Mouse (Mus musculus) heart, postnatal 10 days (tissue): Measurements from ENCODE around the gene Pipox. TPM values are rescaled to one million over a fixed set of nuclear protein-coding genes. Genes with fewer than 3 reads are reported as not detected.

Source experiments
- DNase-seq, 2 experiments: peaks; one replicate each; pipeline ENCODE4 v3.0.0; 2021
- intact Hi-C: fragments of 180-260 bp; cut with DNase I; formaldehyde crosslinking; loops from one replicate; pipeline ENCODE4 v1.15.1; 2025
- total RNA-seq, 2 experiments: library from RNA; stranded (reverse); gene quantifications; 2 replicates each; pipeline ENCODE4 v1.2.3; 2021

The Pipox gene
- total RNA-seq, 2 experiments from 2014 or later = 1.2 to 1.4 TPM

GRCm38 (mm10) chr11:77885246-77885575 lies 8.7 kb downstream of the Pipox start:
- intact Hi-C loops = no loop called here
- no peak for DNase-seq

GRCm38 (mm10) chr11:77884524-77885245 lies 9.2 kb downstream of the Pipox start:
- DNase-seq = peak in 1 of 2 experiments; percentile 24

GRCm38 (mm10) chr11:77876760-77877148 lies 17.1 kb downstream of the Pipox start:
- intact Hi-C loops = no loop called here

More at GRCm38 (mm10) chr11:77884524-77885245, 9.2 kb downstream of the Pipox start:
- intact Hi-C loops = loop anchor here (5.0 kb wide), 1 partner anchor 73 kb away; no protein-coding TSS in a partner anchor

GRCm38 (mm10) chr11:77875847-77876759 lies 17.8 kb downstream of the Pipox start:
- peak; percentile 46 to 50 for DNase-seq
- intact Hi-C loops = no loop called here

More at GRCm38 (mm10) chr11:77876760-77877148, 17.1 kb downstream of the Pipox start:
- no peak for DNase-seq

GRCm38 (mm10) chr11:77875269-77875668 lies 18.6 kb downstream of the Pipox start:
- DNase-seq = no peak
- intact Hi-C loops = no loop called here

- DNase-seq = no peak
- intact Hi-C loops = no loop called here
Observed at GRCm38 (mm10) chr11:77874685-77875231, 19.1 kb downstream of the Pipox start.

GRCm38 (mm10) chr11:77873116-77873515 lies 20.8 kb downstream of the Pipox start:
- no peak for DNase-seq
- intact Hi-C loops = no loop called here

- intact Hi-C loops = no loop called here
Observed at GRCm38 (mm10) chr11:77872685-77873084, 21.2 kb downstream of the Pipox start.

GRCm38 (mm10) chr11:77872236-77872635 lies 21.7 kb downstream of the Pipox start:
- intact Hi-C loops = no loop called here

More at GRCm38 (mm10) chr11:77872685-77873084, 21.2 kb downstream of the Pipox start:
- no peak for DNase-seq

GRCm38 (mm10) chr11:77871436-77871835 lies 22.5 kb downstream of the Pipox start:
- peak; percentile 40 to 45 for DNase-seq
- intact Hi-C loops = no loop called here

More at GRCm38 (mm10) chr11:77872236-77872635, 21.7 kb downstream of the Pipox start:
- DNase-seq = no peak

GRCm38 (mm10) chr11:77867419-77868083 lies 26.3 kb downstream of the Pipox start:
- no peak for DNase-seq
- intact Hi-C loops = no loop called here

GRCm38 (mm10) chr11:77864771-77865170 lies 29.1 kb downstream of the Pipox start:
- DNase-seq = no peak
- intact Hi-C loops = no loop called here

GRCm38 (mm10) chr11:77862887-77863286 lies 31.0 kb downstream of the Pipox start:
- intact Hi-C loops = no loop called here
- DNase-seq = no peak

GRCm38 (mm10) chr11:77860947-77861346 lies 32.9 kb downstream of the Pipox start:
- intact Hi-C loops = no loop called here
- no peak for DNase-seq

- DNase-seq = no peak
- intact Hi-C loops = no loop called here
Observed at GRCm38 (mm10) chr11:77858589-77858988, 35.3 kb downstream of the Pipox start.

GRCm38 (mm10) chr11:77857089-77857488 lies 36.8 kb downstream of the Pipox start:
- intact Hi-C loops = no loop called here
- no peak for DNase-seq

- no peak for DNase-seq
- intact Hi-C loops = no loop called here
Observed at GRCm38 (mm10) chr11:77855396-77855795, 38.5 kb downstream of the Pipox start.

- no peak for DNase-seq
- intact Hi-C loops = no loop called here
Observed at GRCm38 (mm10) chr11:77854641-77855040, 39.3 kb downstream of the Pipox start.

- intact Hi-C loops = no loop called here
- DNase-seq = no peak
Observed at GRCm38 (mm10) chr11:77852941-77853668, 40.8 kb downstream of the Pipox start.

GRCm38 (mm10) chr11:77852195-77852594 lies 41.7 kb downstream of the Pipox start:
- intact Hi-C loops = no loop called here
- no peak for DNase-seq
